Mouse (Mus musculus): Measurements from ENCODE around the gene Dnah6. TPM values are rescaled to one million over a fixed set of nuclear protein-coding genes. Genes with fewer than 3 reads are reported as not detected.

The Dnah6 gene
- polyA plus RNA-seq, 1 experiment from 2014 or later, result 0.07 TPM

- H3K4me1 ChIP-seq (replicated peaks; ENCODE audit: control insufficient read depth, insufficient read depth, low read length), result no peaks in the 10 kb centered on the region
- no peak overlapping the region for H3K4me3 ChIP-seq (ENCODE audit: low read depth, low read length)
- no peak overlapping the region for H3K9ac ChIP-seq (ENCODE audit: low read length)
- H3K4me2 ChIP-seq (ENCODE audit: low read length), result no peak overlapping the region
- H3K36me3 ChIP-seq (ENCODE audit: control insufficient read depth, insufficient read depth, low read length), result no peaks in the 10 kb centered on the region
- no peaks in the 10 kb centered on the region for H3K9me3 ChIP-seq (ENCODE audit: control insufficient read depth, low read length)
- DNase-seq (ENCODE audit: low spot score) (no peak), ATAC-seq (replicated peaks; ENCODE audit: low FRiP score, low TSS enrichment, low read depth) (no peak)
- H3K27me3 ChIP-seq (replicated peaks; ENCODE audit: control insufficient read depth, insufficient read depth, low read length), result no peaks in the 10 kb centered on the region
- no peak overlapping the region for H3K27ac ChIP-seq (ENCODE audit: low read depth)
These were observed 9.8 kb downstream of the Dnah6 start for GRCm38 (mm10) chr6:73211602-73212001.

GRCm38 (mm10) chr6:73211036-73211435, 10.4 kb downstream of the Dnah6 start:
- Histone ChIP-seq H3K27me3 (replicated peaks; ENCODE audit: control insufficient read depth, insufficient read depth, low read length) (no peaks in the 10 kb centered on the region), H3K27ac (ENCODE audit: low read depth) (no peak overlapping the region), H3K9ac (ENCODE audit: low read length) (no peak overlapping the region), H3K4me3 (ENCODE audit: low read depth, low read length) (no peak overlapping the region), H3K4me1 (replicated peaks; ENCODE audit: control insufficient read depth, insufficient read depth, low read length) (no peaks in the 10 kb centered on the region), H3K9me3 (ENCODE audit: control insufficient read depth, low read length) (no peaks in the 10 kb centered on the region), H3K4me2 (ENCODE audit: low read length) (no peak overlapping the region), H3K36me3 (ENCODE audit: control insufficient read depth, insufficient read depth, low read length) (no peaks in the 10 kb centered on the region)
- no peak for ATAC-seq (replicated peaks; ENCODE audit: low FRiP score, low TSS enrichment, low read depth)
- DNase-seq (ENCODE audit: low spot score), result no peak
- WGBS, result 88% methylated on average over 3 of the region's 3 CpGs

- 82% methylated on average over 4 of the region's 4 CpGs for WGBS
- Histone ChIP-seq H3K4me1 (replicated peaks; ENCODE audit: control insufficient read depth, insufficient read depth, low read length) (no peaks in the 10 kb centered on the region), H3K27ac (ENCODE audit: low read depth) (no peak overlapping the region), H3K9me3 (ENCODE audit: control insufficient read depth, low read length) (no peaks in the 10 kb centered on the region), H3K4me2 (ENCODE audit: low read length) (no peak overlapping the region), H3K4me3 (ENCODE audit: low read depth, low read length) (no peak overlapping the region), H3K36me3 (ENCODE audit: control insufficient read depth, insufficient read depth, low read length) (no peaks in the 10 kb centered on the region), H3K27me3 (replicated peaks; ENCODE audit: control insufficient read depth, insufficient read depth, low read length) (no peaks in the 10 kb centered on the region), H3K9ac (ENCODE audit: low read length) (no peak overlapping the region)
- DNase-seq (ENCODE audit: low spot score) (no peak), ATAC-seq (replicated peaks; ENCODE audit: low FRiP score, low TSS enrichment, low read depth) (no peak)
These were observed 10.9 kb downstream of the Dnah6 start for GRCm38 (mm10) chr6:73210445-73210972.

- Histone ChIP-seq H3K27ac (ENCODE audit: low read depth) (no peak overlapping the region), H3K36me3 (ENCODE audit: control insufficient read depth, insufficient read depth, low read length) (no peaks in the 10 kb centered on the region), H3K9me3 (ENCODE audit: control insufficient read depth, low read length) (no peaks in the 10 kb centered on the region), H3K4me3 (ENCODE audit: low read depth, low read length) (no peak overlapping the region), H3K4me1 (replicated peaks; ENCODE audit: control insufficient read depth, insufficient read depth, low read length) (no peaks in the 10 kb centered on the region), H3K27me3 (replicated peaks; ENCODE audit: control insufficient read depth, insufficient read depth, low read length) (no peaks in the 10 kb centered on the region), H3K9ac (ENCODE audit: low read length) (no peak overlapping the region), H3K4me2 (ENCODE audit: low read length) (no peak overlapping the region)
- ATAC-seq (replicated peaks; ENCODE audit: low FRiP score, low TSS enrichment, low read depth) (no peak), DNase-seq (ENCODE audit: low spot score) (no peak)
- WGBS, result 90% methylated on average over 6 of the region's 6 CpGs
These were observed 11.9 kb downstream of the Dnah6 start for GRCm38 (mm10) chr6:73209598-73209997.

- no peaks in the 10 kb centered on the region for H3K27me3 ChIP-seq (replicated peaks; ENCODE audit: control insufficient read depth, insufficient read depth, low read length)
- no peak for ATAC-seq (replicated peaks; ENCODE audit: low FRiP score, low TSS enrichment, low read depth)
- 77% methylated on average over 4 of the region's 4 CpGs for WGBS
These were observed 16.5 kb downstream of the Dnah6 start for GRCm38 (mm10) chr6:73204937-73205336.

GRCm38 (mm10) chr6:73203724-73204123, 17.7 kb downstream of the Dnah6 start:
- Histone ChIP-seq H3K9me3 (ENCODE audit: control insufficient read depth, low read length) (no peaks in the 10 kb centered on the region), H3K4me2 (ENCODE audit: low read length) (no peak overlapping the region), H3K36me3 (ENCODE audit: control insufficient read depth, insufficient read depth, low read length) (no peaks in the 10 kb centered on the region), H3K9ac (ENCODE audit: low read length) (no peak overlapping the region), H3K4me1 (replicated peaks; ENCODE audit: control insufficient read depth, insufficient read depth, low read length) (no peaks in the 10 kb centered on the region), H3K27me3 (replicated peaks; ENCODE audit: control insufficient read depth, insufficient read depth, low read length) (no peaks in the 10 kb centered on the region), H3K4me3 (ENCODE audit: low read depth, low read length) (no peak overlapping the region), H3K27ac (ENCODE audit: low read depth) (no peak overlapping the region)
- no peak for DNase-seq (ENCODE audit: low spot score)
- ATAC-seq (replicated peaks; ENCODE audit: low FRiP score, low TSS enrichment, low read depth), result no peak
- whole genome bisulfite sequencing, result 78% methylated on average over 2 of the region's 2 CpGs

More at GRCm38 (mm10) chr6:73204937-73205336, 16.5 kb downstream of the Dnah6 start:
- no peaks in the 10 kb centered on the region for H3K4me1 ChIP-seq (replicated peaks; ENCODE audit: control insufficient read depth, insufficient read depth, low read length)
- no peaks in the 10 kb centered on the region for H3K9me3 ChIP-seq (ENCODE audit: control insufficient read depth, low read length)
- H3K27ac ChIP-seq (ENCODE audit: low read depth), result no peak overlapping the region
- H3K4me2 ChIP-seq (ENCODE audit: low read length), result no peak overlapping the region
- no peak overlapping the region for H3K4me3 ChIP-seq (ENCODE audit: low read depth, low read length)
- H3K36me3 ChIP-seq (ENCODE audit: control insufficient read depth, insufficient read depth, low read length), result no peaks in the 10 kb centered on the region
- no peak for DNase-seq (ENCODE audit: low spot score)
- H3K9ac ChIP-seq (ENCODE audit: low read length), result no peak overlapping the region

GRCm38 (mm10) chr6:73195291-73195690, 26.2 kb downstream of the Dnah6 start:
- no peak for ATAC-seq (replicated peaks; ENCODE audit: low FRiP score, low TSS enrichment, low read depth)
- Histone ChIP-seq H3K4me2 (ENCODE audit: low read length) (no peak overlapping the region), H3K27ac (ENCODE audit: low read depth) (no peak overlapping the region), H3K27me3 (replicated peaks; ENCODE audit: control insufficient read depth, insufficient read depth, low read length) (no peaks in the 10 kb centered on the region), H3K9me3 (ENCODE audit: control insufficient read depth, low read length) (peaks cover 4% of the 10 kb centered on the region; the same call in 1 of the 2 replicates), H3K4me1 (replicated peaks; ENCODE audit: control insufficient read depth, insufficient read depth, low read length) (no peaks in the 10 kb centered on the region), H3K36me3 (ENCODE audit: control insufficient read depth, insufficient read depth, low read length) (no peaks in the 10 kb centered on the region), H3K9ac (ENCODE audit: low read length) (no peak overlapping the region), H3K4me3 (ENCODE audit: low read depth, low read length) (no peak overlapping the region)
- DNase-seq (ENCODE audit: low spot score), result no peak
- WGBS, result 92% methylated on average over 13 of the region's 13 CpGs

GRCm38 (mm10) chr6:73190756-73191155, 30.7 kb downstream of the Dnah6 start:
- 72% methylated on average over 6 of the region's 6 CpGs for WGBS
- Histone ChIP-seq H3K27me3 (replicated peaks; ENCODE audit: control insufficient read depth, insufficient read depth, low read length) (no peaks in the 10 kb centered on the region), H3K36me3 (ENCODE audit: control insufficient read depth, insufficient read depth, low read length) (no peaks in the 10 kb centered on the region), H3K9me3 (ENCODE audit: control insufficient read depth, low read length) (no peaks in the 10 kb centered on the region), H3K4me1 (replicated peaks; ENCODE audit: control insufficient read depth, insufficient read depth, low read length) (no peaks in the 10 kb centered on the region), H3K4me3 (ENCODE audit: low read depth, low read length) (no peak overlapping the region), H3K9ac (ENCODE audit: low read length) (no peak overlapping the region), H3K27ac (ENCODE audit: low read depth) (no peak overlapping the region), H3K4me2 (ENCODE audit: low read length) (no peak overlapping the region)
- no peak for ATAC-seq (replicated peaks; ENCODE audit: low FRiP score, low TSS enrichment, low read depth)
- DNase-seq (ENCODE audit: low spot score), result no peak

- Histone ChIP-seq H3K4me3 (ENCODE audit: low read depth, low read length) (no peak overlapping the region), H3K36me3 (ENCODE audit: control insufficient read depth, insufficient read depth, low read length) (no peaks in the 10 kb centered on the region), H3K4me1 (replicated peaks; ENCODE audit: control insufficient read depth, insufficient read depth, low read length) (no peaks in the 10 kb centered on the region), H3K27me3 (replicated peaks; ENCODE audit: control insufficient read depth, insufficient read depth, low read length) (no peaks in the 10 kb centered on the region), H3K4me2 (ENCODE audit: low read length) (no peak overlapping the region), H3K9ac (ENCODE audit: low read length) (no peak overlapping the region), H3K27ac (ENCODE audit: low read depth) (no peak overlapping the region), H3K9me3 (ENCODE audit: control insufficient read depth, low read length) (no peaks in the 10 kb centered on the region)
- no peak for ATAC-seq (replicated peaks; ENCODE audit: low FRiP score, low TSS enrichment, low read depth)
- WGBS, result 74% methylated on average over 5 of the region's 5 CpGs
- no peak for DNase-seq (ENCODE audit: low spot score)
These were observed 37.2 kb downstream of the Dnah6 start for GRCm38 (mm10) chr6:73184276-73184675.

Measured in intestine, embryonic 14.5 days (tissue).